26 mouse cellular contexts compared by ENCODE assay signal in genomic region chr4:103677195-103677594, GRCm38 (mm10). TPM values are rescaled to one million over a fixed set of nuclear protein-coding genes. Genes with fewer than 3 reads are reported as not detected.
"Had no signal": no experiment of that assay in that cellular context is flagged by ENCODE, and none has a peak within 500 bp of the region (broad histone marks: within the 10 kb centered on the region; RNA-seq: fewer than 3 reads in every experiment).

No protein-coding gene starts in this region.

- H3K9ac ChIP-seq: heart, embryonic 13.5 days; heart, embryonic 15.5 days; hindbrain, embryonic 13.5 days; hindbrain, embryonic 15.5 days; kidney, embryonic 15.5 days; limb, embryonic 12.5 days; liver, embryonic 12.5 days; liver, embryonic 14.5 days had no signal

- DNase-seq: gastrocnemius, postnatal 14 days; gastrocnemius, postnatal 36 days; heart, adult 2 months; heart, postnatal 14 days; heart, postnatal 36 days; kidney, adult 8-10 months; kidney, postnatal 14 days; kidney, postnatal 4 days; liver had no signal

- H3K27me3 ChIP-seq: heart, embryonic 13.5 days; heart, embryonic 15.5 days; hindbrain, embryonic 13.5 days; kidney, embryonic 15.5 days; limb, embryonic 12.5 days; liver, embryonic 12.5 days had no signal

- H3K36me3 ChIP-seq: heart, embryonic 13.5 days; heart, embryonic 15.5 days; hindbrain, embryonic 13.5 days; hindbrain, embryonic 15.5 days; kidney, embryonic 15.5 days; limb, embryonic 10.5 days; limb, embryonic 12.5 days; liver, embryonic 12.5 days had no signal

- ATAC-seq: hindbrain, postnatal 0 days; liver, embryonic 12.5 days had no signal

- H3K4me3 ChIP-seq: heart, adult 2 months; heart, embryonic 13.5 days; heart, embryonic 15.5 days; hindbrain, embryonic 13.5 days; hindbrain, embryonic 15.5 days; kidney, embryonic 15.5 days; layer of hippocampus, adult 2 months; left cerebral cortex, adult 2 months; limb, embryonic 10.5 days; limb, embryonic 12.5 days; liver, embryonic 12.5 days had no signal

- H3K4me1 ChIP-seq: heart, embryonic 15.5 days; hindbrain, embryonic 13.5 days; hindbrain, embryonic 15.5 days; kidney, embryonic 15.5 days; limb, embryonic 10.5 days; limb, embryonic 12.5 days; liver, embryonic 12.5 days had no signal

- H3K4me2 ChIP-seq: heart, embryonic 11.5 days; heart, embryonic 13.5 days; heart, embryonic 15.5 days; hindbrain, embryonic 13.5 days; hindbrain, embryonic 15.5 days; kidney, embryonic 15.5 days; limb, embryonic 12.5 days; liver, embryonic 12.5 days had no signal

- H3K9me3 ChIP-seq: heart, embryonic 13.5 days; heart, embryonic 15.5 days; hindbrain, embryonic 13.5 days; hindbrain, embryonic 15.5 days; kidney, embryonic 15.5 days; limb, embryonic 10.5 days; limb, embryonic 12.5 days; liver, embryonic 12.5 days had no signal

- H3K27ac ChIP-seq: heart, adult 2 months; heart, embryonic 13.5 days; heart, embryonic 15.5 days; hindbrain, embryonic 13.5 days; hindbrain, embryonic 15.5 days; hindbrain, postnatal 0 days; kidney, embryonic 15.5 days; kidney, postnatal 0 days; left cerebral cortex, adult 2 months; limb, embryonic 10.5 days; limb, embryonic 12.5 days; liver, embryonic 12.5 days; liver, embryonic 14.5 days had no signal

RNA-seq across cellular contexts. Expression of gene Dab1, which starts 58.0 kb away (rescaled TPM):
- total RNA-seq: gastrocnemius, adult 18-20 months; gastrocnemius, adult 8-10 months; heart, postnatal 36 days; hematopoietic stem cell, adult 5-6 weeks had no signal
- polyA plus RNA-seq: heart, adult 2 months had no signal
